Mouse (Mus musculus) kidney, embryonic 16.5 days (tissue): ENCODE results near the gene Odf3l2. TPM values are rescaled to one million over a fixed set of nuclear protein-coding genes. Genes with fewer than 3 reads are reported as not detected.
A peak's percentile ranks its signal among the peaks of the same experiment; 100 is the strongest.

Experiments used
- ATAC-seq: fragments of 200-750 bp; cut with Nextera tagmentation; 2 replicates; pipeline ENCODE4 v1.8.0; 2017; ENCODE audit warnings: moderate TSS enrichment; ENCODE audit not compliant: low FRiP score, low TSS enrichment
- H3K27ac ChIP-seq: fragments of 300-500 bp; sonication (generic); 2 replicates; pipeline ENCODE4 v1.5.1; 2014; ENCODE audit warnings: low read length
- H3K27me3 ChIP-seq: fragments of 300-500 bp; sonication (generic); 2 replicates; pipeline ENCODE4 v1.6.1; 2014; ENCODE audit warnings: low read length, control low read depth, mixed read lengths; ENCODE audit not compliant: insufficient read depth
- H3K36me3 ChIP-seq: fragments of 300-500 bp; sonication (generic); 2 replicates; pipeline ENCODE4 v1.6.1; 2014; ENCODE audit warnings: low read length, control low read depth, mixed read lengths; ENCODE audit not compliant: insufficient read depth
- H3K4me1 ChIP-seq: fragments of 300-500 bp; sonication (generic); 2 replicates; pipeline ENCODE4 v1.6.1; 2014; ENCODE audit warnings: low read length, control low read depth, mixed read lengths; ENCODE audit not compliant: insufficient read depth
- H3K4me2 ChIP-seq: fragments of 300-500 bp; sonication (generic); replicated peaks from 2 replicates; pipeline ENCODE4 v1.6.1; 2014; ENCODE audit warnings: low read depth, low read length
- H3K4me3 ChIP-seq: fragments of 300-500 bp; sonication (generic); 2 replicates; pipeline ENCODE4 v1.5.1; 2014; ENCODE audit warnings: mild to moderate bottlenecking, low read length
- H3K9ac ChIP-seq: fragments of 300-500 bp; sonication (generic); replicated peaks from 2 replicates; pipeline ENCODE4 v1.6.1; 2014; ENCODE audit warnings: low read length
- H3K9me3 ChIP-seq: fragments of 300-500 bp; sonication (generic); 2 replicates; pipeline ENCODE4 v1.6.1; 2016; ENCODE audit warnings: low read length, control low read depth
- WGBS: fragments of 180-500 bp; shearing (Covaris S2); extraction: QIAGEN DNeasy Blood & Tissue Kit; methylation state at CpG from one replicate; pipeline ENCODE4 v1.1.7; 2014; 5-methylcytosine and 5-hydroxymethylcytosine counted together
- polyA plus RNA-seq: library from polyadenylated mRNA; unstranded; fragments of >200 nt; fragmentation: Nextera tagmentation; extraction: Ambion mirVana; gene quantifications from 2 replicates; pipeline ENCODE4 v1.2.1, GENCODE M21; 2015

Odf3l2 gene
- polyA plus RNA-seq, 1 experiment from 2014 or later = not detected

GRCm38 (mm10) chr10:79612192-79613135, 33.1 kb downstream of the Odf3l2 start:
- Histone ChIP-seq H3K36me3 (no peaks in the 10 kb centered on the region), H3K9me3 (no peaks in the 10 kb centered on the region), H3K27ac (no peak overlapping the region), H3K4me2 (peak overlapping the region; percentile 35), H3K9ac (peak overlapping the region; percentile 27; the same call in 1 of the 2 replicates), H3K27me3 (peaks cover 22% of the 10 kb centered on the region), H3K4me3 (peak overlapping the region; percentile 24), H3K4me1 (peaks cover 22% of the 10 kb centered on the region)
- peak; percentile 24; the same call in 1 of the 2 replicates for ATAC-seq
- WGBS = 10% methylated on average over 51 of the region's 51 CpGs

- Histone ChIP-seq H3K9ac (no peak overlapping the region), H3K9me3 (no peaks in the 10 kb centered on the region), H3K4me1 (peaks cover 22% of the 10 kb centered on the region), H3K4me3 (no peak overlapping the region), H3K27me3 (peaks cover 22% of the 10 kb centered on the region), H3K36me3 (no peaks in the 10 kb centered on the region), H3K27ac (no peak overlapping the region), H3K4me2 (no peak overlapping the region)
- no peak for ATAC-seq
- WGBS = 35% methylated on average over 5 of the region's 5 CpGs
Observed at GRCm38 (mm10) chr10:79611296-79611695, 34.2 kb downstream of the Odf3l2 start.

GRCm38 (mm10) chr10:79609276-79609675, 36.3 kb downstream of the Odf3l2 start:
- no peak overlapping the region for H3K27ac ChIP-seq
- no peaks in the 10 kb centered on the region for H3K9me3 ChIP-seq
- ATAC-seq = no peak
- peaks cover 22% of the 10 kb centered on the region for H3K4me1 ChIP-seq
- no peaks in the 10 kb centered on the region for H3K36me3 ChIP-seq
- H3K4me3 ChIP-seq = no peak overlapping the region
- H3K9ac ChIP-seq = no peak overlapping the region
- H3K4me2 ChIP-seq = no peak overlapping the region
- peaks cover 22% of the 10 kb centered on the region for H3K27me3 ChIP-seq
- 80% methylated on average over 3 of the region's 3 CpGs for WGBS

- peaks cover 12% of the 10 kb centered on the region; the same call in 1 of the 2 replicates for H3K4me1 ChIP-seq
- H3K9me3 ChIP-seq = no peaks in the 10 kb centered on the region
- H3K9ac ChIP-seq = no peak overlapping the region
- H3K27ac ChIP-seq = no peak overlapping the region
- ATAC-seq = no peak
- H3K36me3 ChIP-seq = no peaks in the 10 kb centered on the region
- no peak overlapping the region for H3K4me2 ChIP-seq
- WGBS = 31% methylated on average over 2 of the region's 2 CpGs
- no peak overlapping the region for H3K4me3 ChIP-seq
- peaks cover 13% of the 10 kb centered on the region for H3K27me3 ChIP-seq
Observed at GRCm38 (mm10) chr10:79607892-79608291, 37.6 kb downstream of the Odf3l2 start.

GRCm38 (mm10) chr10:79606537-79606936, 39.0 kb downstream of the Odf3l2 start:
- H3K4me3 ChIP-seq = no peak overlapping the region
- no peaks in the 10 kb centered on the region for H3K36me3 ChIP-seq
- H3K9ac ChIP-seq = no peak overlapping the region
- no peak overlapping the region for H3K27ac ChIP-seq
- H3K27me3 ChIP-seq = no peaks in the 10 kb centered on the region
- 80% methylated on average over 4 of the region's 4 CpGs for WGBS
- ATAC-seq = no peak
- no peaks in the 10 kb centered on the region for H3K9me3 ChIP-seq
- H3K4me2 ChIP-seq = no peak overlapping the region
- peaks cover under 1% of the 10 kb centered on the region; the same call in 1 of the 2 replicates for H3K4me1 ChIP-seq

- Histone ChIP-seq H3K27me3 (no peaks in the 10 kb centered on the region; the same call in 1 of the 2 replicates), H3K27ac (no peak overlapping the region), H3K9me3 (no peaks in the 10 kb centered on the region), H3K4me2 (no peak overlapping the region), H3K4me3 (no peak overlapping the region), H3K36me3 (no peaks in the 10 kb centered on the region), H3K9ac (no peak overlapping the region), H3K4me1 (no peaks in the 10 kb centered on the region)
- WGBS = 71% methylated on average over 4 of the region's 4 CpGs
- ATAC-seq = no peak
Observed at GRCm38 (mm10) chr10:79597936-79598230, 47.7 kb downstream of the Odf3l2 start.

- WGBS = 44% methylated on average over 13 of the region's 13 CpGs
- ATAC-seq = no peak
- H3K9ac ChIP-seq = 0 out of 2 replicates have a peak overlapping the region, but pooled peaks have one; percentile 13
- H3K4me3 ChIP-seq = no peak overlapping the region
- no peaks in the 10 kb centered on the region for H3K9me3 ChIP-seq
- no peaks in the 10 kb centered on the region for H3K4me1 ChIP-seq
- no peaks in the 10 kb centered on the region; the same call in 1 of the 2 replicates for H3K27me3 ChIP-seq
- no peak overlapping the region for H3K27ac ChIP-seq
- no peak overlapping the region for H3K4me2 ChIP-seq
- no peaks in the 10 kb centered on the region for H3K36me3 ChIP-seq
Observed at GRCm38 (mm10) chr10:79597051-79597935, 48.2 kb downstream of the Odf3l2 start.

GRCm38 (mm10) chr10:79595590-79595929, 50.0 kb downstream of the Odf3l2 start:
- no peak overlapping the region for H3K4me2 ChIP-seq
- no peak for ATAC-seq

GRCm38 (mm10) chr10:79594872-79595589, 50.5 kb downstream of the Odf3l2 start:
- Histone ChIP-seq H3K9me3 (no peaks in the 10 kb centered on the region), H3K36me3 (no peaks in the 10 kb centered on the region), H3K4me2 (no peak overlapping the region), H3K4me3 (no peak overlapping the region), H3K9ac (no peak overlapping the region), H3K4me1 (no peaks in the 10 kb centered on the region), H3K27ac (no peak overlapping the region), H3K27me3 (no peaks in the 10 kb centered on the region; the same call in 1 of the 2 replicates)
- 15% methylated on average over 17 of the region's 17 CpGs for WGBS
- ATAC-seq = peak; percentile 91; the same call in 1 of the 2 replicates

More at GRCm38 (mm10) chr10:79595590-79595929, 50.0 kb downstream of the Odf3l2 start:
- H3K27me3 ChIP-seq = no peaks in the 10 kb centered on the region; the same call in 1 of the 2 replicates
- no peaks in the 10 kb centered on the region for H3K4me1 ChIP-seq
- H3K36me3 ChIP-seq = no peaks in the 10 kb centered on the region
- 54% methylated on average over 8 of the region's 8 CpGs for WGBS
- no peak overlapping the region for H3K9ac ChIP-seq
- no peaks in the 10 kb centered on the region for H3K9me3 ChIP-seq
- H3K27ac ChIP-seq = no peak overlapping the region
- H3K4me3 ChIP-seq = no peak overlapping the region
